Mouse (Mus musculus): ENCODE measurements around the gene Fndc10. TPM values are rescaled to one million over a fixed set of nuclear protein-coding genes. Genes with fewer than 3 reads are reported as not detected.

Gene Fndc10
- polyA plus RNA-seq, 1 experiment from 2014 or later, result 10.3 TPM

DNA sequence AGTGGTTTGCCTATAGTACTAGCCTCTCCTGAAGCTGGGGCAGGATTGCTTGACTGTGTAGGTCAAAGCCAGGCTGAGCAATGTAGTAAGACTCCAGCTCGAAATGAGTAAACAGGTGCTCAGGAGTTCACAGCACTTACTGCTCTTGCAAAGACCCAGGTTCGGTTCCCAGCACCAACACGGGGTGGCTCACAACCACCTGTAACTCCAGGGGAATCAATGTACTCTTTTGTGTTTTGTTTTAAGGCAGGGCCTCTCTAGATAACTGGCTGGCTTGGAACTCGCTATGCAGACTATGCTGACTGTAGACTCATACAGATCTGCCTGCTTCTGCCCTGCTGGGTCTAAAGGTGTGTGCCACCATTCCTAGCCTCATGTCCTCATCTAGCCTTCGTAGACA lies 48.5 kb downstream of the Fndc10 start:
- 93% methylated on average over 5 of the region's 5 CpGs for WGBS
- H3K9ac ChIP-seq, result no peak overlapping the region
- peaks cover 90% of the 10 kb centered on the region for H3K36me3 ChIP-seq (replicated peaks; ENCODE audit: control insufficient read depth, insufficient read depth)
- no peaks in the 10 kb centered on the region for H3K27me3 ChIP-seq (ENCODE audit: control insufficient read depth, insufficient read depth, low read length)
- no peak overlapping the region for H3K27ac ChIP-seq
- H3K4me1 ChIP-seq (replicated peaks; ENCODE audit: control insufficient read depth, insufficient read depth, low read length), result no peaks in the 10 kb centered on the region
- no peak overlapping the region for H3K4me3 ChIP-seq (replicated peaks; ENCODE audit: low read length)
- H3K9me3 ChIP-seq (ENCODE audit: control insufficient read depth, low read length), result no peaks in the 10 kb centered on the region
- DNase-seq (ENCODE audit: low spot score) (no peak), ATAC-seq (ENCODE audit: low FRiP score) (no peak)
- H3K4me2 ChIP-seq (replicated peaks), result no peak overlapping the region

DNA sequence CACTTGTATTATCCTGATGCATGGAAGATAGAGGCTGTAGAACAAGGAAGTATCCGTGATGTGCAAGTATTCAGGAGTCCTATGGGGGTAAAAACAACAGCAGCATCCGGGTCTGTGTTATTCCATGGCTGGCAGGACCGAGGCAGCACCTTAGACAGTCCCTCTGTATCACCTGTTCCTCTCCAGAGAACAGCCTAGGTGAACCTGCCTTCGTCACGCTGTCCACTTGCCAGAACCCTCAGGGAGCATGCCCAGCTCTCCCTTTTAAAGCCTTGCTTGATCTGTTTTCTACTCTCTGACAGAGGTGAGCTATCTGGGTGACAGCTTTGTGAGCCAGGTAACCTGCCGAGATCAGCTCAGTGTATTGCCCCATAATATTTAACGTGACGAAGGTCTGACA lies 50.3 kb downstream of the Fndc10 start:
- no peak overlapping the region for H3K27ac ChIP-seq
- peaks cover 95% of the 10 kb centered on the region for H3K36me3 ChIP-seq (replicated peaks; ENCODE audit: control insufficient read depth, insufficient read depth)
- no peak overlapping the region for H3K4me3 ChIP-seq (replicated peaks; ENCODE audit: low read length)
- H3K4me2 ChIP-seq (replicated peaks), result no peak overlapping the region
- no peaks in the 10 kb centered on the region for H3K27me3 ChIP-seq (ENCODE audit: control insufficient read depth, insufficient read depth, low read length)
- ATAC-seq (ENCODE audit: low FRiP score) (no peak), DNase-seq (ENCODE audit: low spot score) (no peak)
- 97% methylated on average over 8 of the region's 8 CpGs for WGBS
- no peaks in the 10 kb centered on the region for H3K4me1 ChIP-seq (replicated peaks; ENCODE audit: control insufficient read depth, insufficient read depth, low read length)
- no peak overlapping the region for H3K9ac ChIP-seq
- no peaks in the 10 kb centered on the region for H3K9me3 ChIP-seq (ENCODE audit: control insufficient read depth, low read length)

DNA sequence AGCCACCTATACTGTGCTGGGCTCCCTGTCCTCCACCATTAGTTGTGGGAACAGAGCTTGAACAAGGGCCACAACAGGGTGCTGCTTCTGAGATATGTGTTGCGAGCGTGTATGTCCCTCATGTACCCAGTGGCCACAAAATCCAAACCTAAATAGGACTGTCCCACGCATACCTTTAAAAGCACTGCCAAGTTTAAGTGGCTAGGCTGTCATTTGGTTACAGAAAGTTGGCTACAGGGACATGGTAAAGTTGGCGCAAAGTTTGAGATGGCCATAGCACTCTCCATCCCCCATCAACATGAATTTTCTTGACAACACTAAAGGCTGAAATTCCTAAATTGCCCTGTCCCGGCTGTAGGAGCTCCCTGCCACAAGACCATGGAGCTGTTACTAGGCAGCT lies 51.0 kb downstream of the Fndc10 start:
- no peak overlapping the region for H3K4me3 ChIP-seq (replicated peaks; ENCODE audit: low read length)
- WGBS, result 95% methylated on average over 5 of the region's 5 CpGs
- no peak overlapping the region for H3K9ac ChIP-seq
- H3K27ac ChIP-seq, result no peak overlapping the region
- peaks cover 95% of the 10 kb centered on the region for H3K36me3 ChIP-seq (replicated peaks; ENCODE audit: control insufficient read depth, insufficient read depth)
- DNase-seq (ENCODE audit: low spot score), result no peak
- H3K27me3 ChIP-seq (ENCODE audit: control insufficient read depth, insufficient read depth, low read length), result no peaks in the 10 kb centered on the region
- no peak overlapping the region for H3K4me2 ChIP-seq (replicated peaks)
- no peaks in the 10 kb centered on the region for H3K4me1 ChIP-seq (replicated peaks; ENCODE audit: control insufficient read depth, insufficient read depth, low read length)
- ATAC-seq (ENCODE audit: low FRiP score), result no peak
- no peaks in the 10 kb centered on the region for H3K9me3 ChIP-seq (ENCODE audit: control insufficient read depth, low read length)

Other genes starting within 250 kb of the Fndc10 start
- gene Tmem52, start 225.2 kb upstream of the Fndc10 start, polyA plus RNA-seq (2014; fragmentation: Nextera tagmentation; extraction: Ambion mirVana), result 0.29 TPM in 1 of 2 replicates, not detected in the other
- gene Gnb1, start 203.0 kb upstream of the Fndc10 start, polyA plus RNA-seq (2014; fragmentation: Nextera tagmentation; extraction: Ambion mirVana), result 1,126 and 1,185 TPM in 2 replicates
- 82.9 and 92.1 TPM in 2 replicates for gene Nadk, start 132.0 kb upstream of the Fndc10 start, polyA plus RNA-seq (2014; fragmentation: Nextera tagmentation; extraction: Ambion mirVana)
- 19.9 and 23.6 TPM in 2 replicates for gene Slc35e2, start 92.9 kb upstream of the Fndc10 start, polyA plus RNA-seq (2014; fragmentation: Nextera tagmentation; extraction: Ambion mirVana)
- gene Cdk11b, start 69.5 kb upstream of the Fndc10 start, polyA plus RNA-seq (2014; fragmentation: Nextera tagmentation; extraction: Ambion mirVana), result 43.2 and 47.7 TPM in 2 replicates
- gene Gm10563, start 48.9 kb upstream of the Fndc10 start, polyA plus RNA-seq (2014; fragmentation: Nextera tagmentation; extraction: Ambion mirVana), result not detected in 2 replicates
- gene Mmp23, start 41.0 kb upstream of the Fndc10 start, polyA plus RNA-seq (2014; fragmentation: Nextera tagmentation; extraction: Ambion mirVana), result 2.7 and 2.9 TPM in 2 replicates
- 44.9 and 46.1 TPM in 2 replicates for gene Mib2, start 25.1 kb upstream of the Fndc10 start, polyA plus RNA-seq (2014; fragmentation: Nextera tagmentation; extraction: Ambion mirVana)
- 164 and 169 TPM in 2 replicates for gene Ssu72, start 10.5 kb downstream of the Fndc10 start, polyA plus RNA-seq (2014; fragmentation: Nextera tagmentation; extraction: Ambion mirVana)
- 8.8 and 9.3 TPM in 2 replicates for gene Tmem240, start 40.5 kb downstream of the Fndc10 start, polyA plus RNA-seq (2014; fragmentation: Nextera tagmentation; extraction: Ambion mirVana)
- gene Atad3a, start 66.8 kb downstream of the Fndc10 start, polyA plus RNA-seq (2014; fragmentation: Nextera tagmentation; extraction: Ambion mirVana), result 73.0 and 82.2 TPM in 2 replicates
- 24.7 and 27.6 TPM in 2 replicates for gene Vwa1, start 80.4 kb downstream of the Fndc10 start, polyA plus RNA-seq (2014; fragmentation: Nextera tagmentation; extraction: Ambion mirVana)
- gene Tmem88b, start 91.5 kb downstream of the Fndc10 start, polyA plus RNA-seq (2014; fragmentation: Nextera tagmentation; extraction: Ambion mirVana), result 0.84 and 0.93 TPM in 2 replicates
- gene Ankrd65, start 96.1 kb downstream of the Fndc10 start, polyA plus RNA-seq (2014; fragmentation: Nextera tagmentation; extraction: Ambion mirVana), result not detected in 2 replicates
- gene Mrpl20, start 108.5 kb downstream of the Fndc10 start, polyA plus RNA-seq (2014; fragmentation: Nextera tagmentation; extraction: Ambion mirVana), result 265 and 267 TPM in 2 replicates
- gene Ccnl2, start 118.1 kb downstream of the Fndc10 start, polyA plus RNA-seq (2014; fragmentation: Nextera tagmentation; extraction: Ambion mirVana), result 131 and 133 TPM in 2 replicates
- gene Aurkaip1, start 136.9 kb downstream of the Fndc10 start, polyA plus RNA-seq (2014; fragmentation: Nextera tagmentation; extraction: Ambion mirVana), result 114 and 126 TPM in 2 replicates
- gene Mxra8, start 145.3 kb downstream of the Fndc10 start, polyA plus RNA-seq (2014; fragmentation: Nextera tagmentation; extraction: Ambion mirVana), result 24.5 and 25.8 TPM in 2 replicates
- gene Dvl1, start 153.1 kb downstream of the Fndc10 start, polyA plus RNA-seq (2014; fragmentation: Nextera tagmentation; extraction: Ambion mirVana), result 13.6 and 15.6 TPM in 2 replicates
- gene Tas1r3, start 169.0 kb downstream of the Fndc10 start, polyA plus RNA-seq (2014; fragmentation: Nextera tagmentation; extraction: Ambion mirVana), result 0.40 and 0.41 TPM in 2 replicates
- gene Cptp, start 175.1 kb downstream of the Fndc10 start, polyA plus RNA-seq (2014; fragmentation: Nextera tagmentation; extraction: Ambion mirVana), result 33.5 TPM in 2 replicates
- 69.6 and 71.4 TPM in 2 replicates for gene Ints11, start 175.2 kb downstream of the Fndc10 start, polyA plus RNA-seq (2014; fragmentation: Nextera tagmentation; extraction: Ambion mirVana)
- gene Pusl1, start 197.4 kb downstream of the Fndc10 start, polyA plus RNA-seq (2014; fragmentation: Nextera tagmentation; extraction: Ambion mirVana), result 51.8 and 53.8 TPM in 2 replicates
- gene Acap3, start 197.5 kb downstream of the Fndc10 start, polyA plus RNA-seq (2014; fragmentation: Nextera tagmentation; extraction: Ambion mirVana), result 71.8 and 73.5 TPM in 2 replicates
- 120 and 125 TPM in 2 replicates for gene Ube2j2, start 249.5 kb downstream of the Fndc10 start, polyA plus RNA-seq (2014; fragmentation: Nextera tagmentation; extraction: Ambion mirVana)